18 mouse cellular contexts compared by ENCODE assay signal in genomic region chr9:17272616-17273015, GRCm38 (mm10).
"Had no signal": no experiment of that assay in that cellular context is flagged by ENCODE, and none has a peak within 500 bp of the region (broad histone marks: within the 10 kb centered on the region; RNA-seq: fewer than 3 reads in every experiment).

No protein-coding gene starts in this region.

- H3K4me2 ChIP-seq: lung, embryonic 14.5 days; neural tube, embryonic 13.5 days; neural tube, embryonic 15.5 days had no signal

- H3K36me3 ChIP-seq: midbrain, embryonic 10.5 days; neural tube, embryonic 13.5 days; neural tube, embryonic 15.5 days had no signal

- H3K9me3 ChIP-seq: midbrain, embryonic 10.5 days; neural tube, embryonic 13.5 days; neural tube, embryonic 15.5 days had no signal

- H3K27me3 ChIP-seq: neural tube, embryonic 13.5 days; neural tube, embryonic 15.5 days had no signal

- H3K4me1 ChIP-seq: midbrain, embryonic 10.5 days; neural tube, embryonic 13.5 days; neural tube, embryonic 15.5 days had no signal

- H3K9ac ChIP-seq: lung, embryonic 14.5 days; neural tube, embryonic 13.5 days; neural tube, embryonic 15.5 days had no signal

- ATAC-seq: midbrain, embryonic 16.5 days had no signal

- H3K4me3 ChIP-seq: midbrain, embryonic 10.5 days; myocyte; neural tube, embryonic 13.5 days; neural tube, embryonic 15.5 days had no signal

- DNase-seq: lung, adult 18-20 months; lung, embryonic 14.5 days; lung, postnatal 10 days; lung, postnatal 4 days; midbrain, embryonic 14.5 days; retina, postnatal 1 day; right cerebral cortex, adult 18-20 months; right cerebral cortex, postnatal 25 days; right cerebral cortex, postnatal 4 days; spleen, adult 18-20 months; thymus, adult 18-20 months; thymus, postnatal 14 days; thymus, postnatal 36 days had no signal

- H3K27ac ChIP-seq: midbrain, embryonic 10.5 days; neural tube, embryonic 13.5 days; neural tube, embryonic 15.5 days had no signal
